Mouse (Mus musculus): ENCODE results near the gene Idua.

GRCm38 (mm10) chr5:108655381-108655780 lies 4.8 kb upstream of the Idua start:
- TF ChIP-seq POLR2A (IDR thresholded peaks at IDR 0.05; ENCODE audit: low read depth, low read length) = no peak
- no peak for TF ChIP-seq CTCF (conservative IDR thresholded peaks at IDR 0.05; ENCODE audit: insufficient read depth, insufficient read length, low read depth, low read length)
